Mouse (Mus musculus) adrenal gland, postnatal 25 days (tissue): ENCODE data around the gene Phf2. TPM values are rescaled to one million over a fixed set of nuclear protein-coding genes. Genes with fewer than 3 reads are reported as not detected.
A peak's percentile ranks its signal among the peaks of the same experiment; 100 is the strongest.

Experiments used
- DNase-seq: peaks from one replicate; pipeline ENCODE4 v3.0.0; 2021; ENCODE audit warnings: mixed read lengths
- long read RNA-seq: library from polyadenylated mRNA; stranded (forward); transcript quantifications from one replicate; pipeline ENCODE4 v2.0.0, GENCODE M21; 2021
- total RNA-seq: library from RNA; stranded (reverse); gene quantifications from 2 replicates; pipeline ENCODE4 v1.2.3, GENCODE M21; 2021

The Phf2 gene
- 42.7 and 43.0 TPM in 2 replicates for total RNA-seq
- long read RNA-seq, partial matches to known transcripts, result 2 of 10 reads
- long read RNA-seq, other reads (novel, unspliced or antisense), result 8 of 10 reads

GRCm38 (mm10) chr13:48870771-48871731 lies at the start of gene Phf2:
TSS of gene Phf2 (minus strand) at chr13:48871119.
- DNase-seq, result peak; percentile 54

DNA sequence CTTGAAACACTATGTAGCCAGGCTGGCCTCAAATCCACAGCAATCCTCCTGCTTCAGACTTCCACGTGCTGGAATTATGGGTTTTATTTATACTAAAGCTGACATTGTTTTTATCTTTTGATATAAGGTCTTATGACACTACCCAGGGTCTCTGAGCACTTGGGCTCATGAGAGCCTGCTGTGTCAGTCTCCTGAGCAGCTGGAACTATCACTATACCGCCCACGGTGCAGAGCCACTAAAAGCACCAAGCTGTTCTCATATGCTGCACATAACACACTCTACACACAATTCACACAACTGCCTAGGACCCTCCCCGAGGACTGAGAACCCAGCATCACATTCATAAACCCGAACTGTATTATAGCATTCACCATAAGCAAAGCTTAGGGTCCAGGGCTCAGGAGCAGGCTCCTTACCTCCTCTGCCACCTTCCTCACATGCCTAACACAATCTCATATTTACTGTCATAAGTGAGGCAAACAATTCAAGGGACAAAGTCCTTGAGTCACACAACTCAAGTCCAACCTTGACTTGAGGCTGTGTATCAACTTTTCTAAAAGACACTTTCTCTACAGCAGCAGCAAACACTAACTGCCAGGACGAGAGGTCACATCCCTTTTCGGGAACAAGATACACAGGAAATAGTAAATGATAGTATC lies 49.0 kb upstream of the Phf2 start:
- DNase-seq, result no peak

GRCm38 (mm10) chr13:48917113-48917599 lies 46.2 kb upstream of the Phf2 start:
- DNase-seq, result no peak

GRCm38 (mm10) chr13:48913680-48914079 lies 42.8 kb upstream of the Phf2 start:
- DNase-seq, result peak; percentile 79

DNA sequence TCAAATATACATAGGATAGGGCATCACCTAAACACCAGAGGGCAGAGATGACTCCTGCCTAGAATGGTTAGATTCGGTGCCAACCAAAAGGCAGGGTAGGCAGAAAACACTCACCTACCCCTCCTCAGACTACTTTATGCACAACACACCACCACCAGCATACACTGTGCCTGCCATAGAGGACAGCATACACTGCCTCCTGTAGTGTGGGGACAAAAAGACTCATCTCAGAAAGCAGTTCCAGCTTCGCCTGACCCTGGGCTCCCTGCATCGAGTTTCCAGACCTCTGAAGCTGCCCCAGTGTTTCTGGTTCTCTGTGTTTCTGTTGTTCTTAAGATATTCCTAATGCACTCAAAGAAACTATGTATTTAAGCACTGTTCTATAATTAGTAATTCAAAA lies 42.2 kb upstream of the Phf2 start:
- DNase-seq, result no peak

DNA sequence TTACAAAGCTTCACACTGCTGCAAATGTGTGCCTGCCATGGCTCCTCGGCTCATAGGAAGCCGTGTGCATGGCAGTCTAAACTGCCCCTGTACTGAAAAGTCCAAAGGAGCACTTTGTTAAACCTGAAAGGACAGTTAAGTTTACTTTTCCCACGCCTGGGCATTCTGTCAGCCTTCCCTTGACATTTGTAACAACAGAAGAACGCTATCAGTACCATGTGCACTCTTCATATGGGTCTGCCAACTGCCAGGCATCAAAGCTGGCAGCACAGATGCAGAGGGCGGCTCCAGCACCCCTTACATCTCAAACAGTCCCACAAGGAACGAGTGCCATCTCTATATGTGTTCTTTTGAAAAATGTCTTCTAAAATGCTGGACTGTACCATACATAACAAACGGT lies 40.5 kb upstream of the Phf2 start:
- DNase-seq, result no peak

- no peak for DNase-seq
Measured at GRCm38 (mm10) chr13:48905458-48905857, 34.5 kb upstream of the Phf2 start.

- DNase-seq, result no peak
Measured at GRCm38 (mm10) chr13:48895376-48895775, 24.5 kb upstream of the Phf2 start.

DNA sequence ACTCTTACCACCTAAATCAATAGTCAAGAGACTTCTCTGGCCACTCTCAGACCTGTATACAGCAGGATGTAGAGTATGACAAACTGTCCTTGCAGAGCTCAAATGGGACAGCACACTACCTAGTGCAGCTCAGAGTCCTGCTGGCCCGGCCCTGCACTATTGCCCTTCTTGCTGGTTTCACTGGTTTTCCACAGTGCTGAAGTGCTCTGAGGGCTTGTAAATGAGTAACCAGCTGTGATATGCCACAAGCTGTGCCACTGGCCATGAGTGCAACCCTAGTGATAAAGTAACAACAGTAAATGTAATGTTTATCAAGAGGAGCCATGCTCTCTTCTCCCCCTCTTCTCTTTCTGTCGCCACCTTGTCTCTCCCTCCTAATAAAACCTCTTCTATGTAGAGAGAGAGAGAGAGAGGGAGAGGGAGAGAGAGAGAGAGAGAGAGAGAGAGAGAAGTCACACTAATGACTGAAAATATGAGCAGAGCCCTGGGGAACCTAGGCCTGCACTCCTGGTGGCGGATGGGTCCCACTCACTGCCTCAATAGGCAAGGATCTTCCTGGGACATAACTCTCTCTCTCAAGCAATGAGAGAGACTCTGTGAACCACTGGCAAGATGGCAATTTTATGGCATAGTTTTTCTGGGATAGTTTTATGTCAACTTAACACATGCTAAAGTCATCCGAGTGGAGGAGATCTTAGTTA lies 19.5 kb upstream of the Phf2 start:
- no peak for DNase-seq

DNA sequence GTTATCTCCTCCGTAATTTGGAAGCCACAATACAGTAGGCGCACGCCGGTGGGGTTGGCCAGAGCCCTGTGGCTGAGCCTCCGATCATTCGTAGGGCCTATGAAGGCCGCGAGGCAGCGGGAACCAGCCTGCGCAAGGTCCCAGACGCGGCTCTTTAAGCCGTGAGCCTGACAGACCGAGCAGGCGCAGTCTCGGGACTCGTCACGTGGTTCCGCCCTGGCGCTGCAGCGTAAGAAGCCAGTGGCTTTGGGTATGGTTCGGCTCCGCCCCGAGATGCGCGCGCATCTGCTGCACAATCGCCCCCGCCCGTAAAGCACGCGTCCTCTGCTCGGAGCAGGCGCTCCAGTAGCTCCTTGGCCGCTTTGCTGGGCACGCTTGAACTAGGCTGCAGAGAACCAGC lies 7.6 kb upstream of the Phf2 start:
- peak; percentile 99 for DNase-seq

DNA sequence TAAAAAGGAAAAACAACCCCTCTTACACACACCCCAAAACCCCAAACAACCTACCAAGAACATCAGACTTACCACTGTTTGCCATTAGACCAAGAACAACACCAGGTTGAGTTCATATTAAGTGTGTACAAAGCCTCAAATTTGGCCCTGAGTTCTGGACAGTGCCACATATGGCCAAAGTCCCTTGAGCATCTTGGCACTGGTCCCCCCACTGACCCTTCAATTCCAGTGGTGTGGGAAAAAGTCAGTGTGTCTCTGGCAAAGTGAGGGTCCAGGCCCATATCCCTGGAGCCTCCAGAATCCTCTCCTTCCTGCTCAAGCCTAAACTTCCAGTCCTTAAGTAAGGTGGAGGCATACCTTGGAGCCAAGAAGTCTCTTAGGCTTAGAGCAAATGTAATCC lies 6.9 kb upstream of the Phf2 start:
- no peak for DNase-seq

DNA sequence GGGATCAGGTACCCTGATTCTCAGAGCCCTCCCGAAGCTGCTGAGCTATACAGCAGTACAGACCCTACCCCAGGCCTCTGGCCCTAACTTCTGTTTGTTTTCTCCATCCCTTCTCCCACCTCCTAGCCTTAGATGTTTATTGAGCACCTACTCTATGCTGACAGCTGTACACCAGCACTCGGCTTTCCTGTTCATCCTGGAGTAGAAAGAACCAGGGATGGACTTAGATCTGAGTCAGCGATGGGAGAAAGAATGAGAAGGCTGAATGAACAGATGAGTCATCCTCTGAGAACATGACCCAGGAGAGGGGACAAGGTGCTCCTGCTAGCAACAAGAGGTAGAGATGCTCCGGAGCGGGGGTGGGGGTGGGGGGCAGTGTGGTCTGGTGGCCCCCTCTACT lies 1.8 kb upstream of the Phf2 start:
- no peak for DNase-seq

DNA sequence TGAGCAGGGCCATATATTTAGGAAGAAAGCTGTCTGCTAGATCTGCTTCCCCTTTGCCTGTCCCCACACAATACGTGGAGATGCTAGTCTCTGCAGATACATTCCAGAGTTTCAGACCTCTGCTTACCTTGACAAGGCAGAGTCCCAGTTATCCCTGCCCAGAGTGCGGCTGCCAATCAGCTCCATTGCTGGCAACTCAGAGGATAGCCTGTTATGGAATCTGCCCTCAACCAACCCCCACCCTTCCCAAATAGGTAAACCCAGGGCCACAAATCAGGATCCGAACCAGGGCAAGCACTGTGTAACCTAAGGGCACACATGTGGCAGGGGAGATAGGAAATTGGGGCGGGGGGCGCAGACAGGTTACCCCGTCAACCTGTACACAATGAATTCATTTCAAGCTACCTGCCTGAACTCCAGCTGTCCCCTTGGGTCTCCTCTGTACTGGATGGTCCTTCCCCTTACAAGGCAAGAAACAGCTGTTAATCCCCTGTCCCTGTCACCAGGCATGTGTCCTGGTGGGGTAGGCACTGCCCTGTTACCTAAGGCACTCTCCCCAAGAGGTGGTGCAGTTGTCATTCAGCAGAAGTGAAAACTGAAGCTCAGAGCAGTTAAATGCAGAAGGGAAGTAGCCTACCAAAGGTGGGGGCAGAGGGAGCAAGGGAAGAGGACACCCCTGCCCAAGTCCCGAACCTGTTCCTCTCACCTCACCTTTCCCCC lies 1.1 kb upstream of the Phf2 start:
- DNase-seq, result no peak

GRCm38 (mm10) chr13:48869950-48870770 lies 759 bp downstream of the Phf2 start:
- DNase-seq, result peak; percentile 53

- no peak for DNase-seq
Measured at GRCm38 (mm10) chr13:48869600-48869949, 1.3 kb downstream of the Phf2 start.

GRCm38 (mm10) chr13:48869088-48869487 lies 1.8 kb downstream of the Phf2 start:
- DNase-seq, result no peak

DNA sequence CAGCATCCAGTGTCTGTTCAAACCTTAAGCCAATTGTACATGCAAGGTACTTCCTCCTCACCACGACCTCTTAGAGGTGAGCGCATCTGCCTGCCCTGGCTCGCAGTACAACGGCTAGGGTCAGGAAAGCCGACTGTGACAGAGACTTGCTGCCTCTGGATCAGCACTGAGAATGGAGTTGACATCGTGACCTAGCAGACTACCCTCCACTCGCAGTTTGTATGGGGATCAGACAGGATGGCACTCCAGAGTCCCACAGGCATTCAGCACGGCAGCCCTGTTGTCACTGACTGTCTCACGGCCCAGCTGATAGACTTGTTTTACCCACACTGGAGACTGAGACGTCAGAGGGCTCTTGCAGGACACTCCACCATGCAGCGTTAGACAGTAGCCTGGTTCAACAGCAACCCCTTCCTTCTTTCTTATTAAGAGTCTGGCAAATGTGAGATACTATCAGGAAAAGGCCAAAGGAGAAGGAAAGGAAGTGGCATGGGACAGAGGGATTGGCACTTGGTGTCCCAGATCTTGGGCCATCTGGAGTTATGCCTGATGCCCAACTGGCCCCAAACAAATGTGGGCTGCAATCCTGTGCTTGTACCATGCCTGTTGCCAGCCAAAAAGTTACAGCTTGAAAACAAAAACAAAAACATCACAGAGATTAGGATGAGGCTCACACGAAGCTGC lies 6.1 kb downstream of the Phf2 start:
- no peak for DNase-seq

DNA sequence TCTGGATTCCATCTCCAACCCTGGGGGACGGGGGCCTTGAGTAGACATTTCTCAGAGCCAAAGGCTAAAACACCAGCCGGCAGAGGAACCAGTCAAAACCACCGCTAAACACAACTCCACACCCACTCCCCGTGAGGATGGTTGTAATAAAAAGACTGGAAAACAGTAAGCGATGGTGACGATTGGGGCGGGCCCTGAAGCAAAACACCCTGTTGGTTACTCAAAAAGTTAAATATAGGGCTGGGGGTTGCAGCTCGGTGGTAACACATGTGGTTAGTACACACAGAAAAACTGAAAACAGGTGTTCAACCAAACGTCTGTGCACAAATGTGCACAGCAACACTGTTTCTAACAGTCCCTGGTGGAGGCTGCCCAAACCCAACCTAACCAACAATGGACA lies 7.4 kb downstream of the Phf2 start:
- no peak for DNase-seq

GRCm38 (mm10) chr13:48861913-48862312 lies 9.0 kb downstream of the Phf2 start:
- no peak for DNase-seq

- no peak for DNase-seq
Measured at GRCm38 (mm10) chr13:48858779-48859178, 12.1 kb downstream of the Phf2 start.
